Mouse (Mus musculus) frontal cortex, adult 2 months (tissue): Measurements from ENCODE around the gene Fam19a1. TPM values are rescaled to one million over a fixed set of nuclear protein-coding genes. Genes with fewer than 3 reads are reported as not detected.

Experiments used
- DNase-seq, 2 experiments: peaks; one replicate each; pipeline ENCODE4 v3.0.0; 2022; ENCODE audit warnings: low spot score in 1 of 2; ENCODE audit errors: extremely low spot score in 1 of 2
- polyA plus RNA-seq: library from polyadenylated mRNA; depleted of rRNA; stranded (reverse); fragments of >200 nt; gene quantifications from 2 replicates; pipeline ENCODE4 v1.2.3, GENCODE M21; 2012

Gene Fam19a1
- polyA plus RNA-seq, 1 experiment, result 16.8 TPM

DNA sequence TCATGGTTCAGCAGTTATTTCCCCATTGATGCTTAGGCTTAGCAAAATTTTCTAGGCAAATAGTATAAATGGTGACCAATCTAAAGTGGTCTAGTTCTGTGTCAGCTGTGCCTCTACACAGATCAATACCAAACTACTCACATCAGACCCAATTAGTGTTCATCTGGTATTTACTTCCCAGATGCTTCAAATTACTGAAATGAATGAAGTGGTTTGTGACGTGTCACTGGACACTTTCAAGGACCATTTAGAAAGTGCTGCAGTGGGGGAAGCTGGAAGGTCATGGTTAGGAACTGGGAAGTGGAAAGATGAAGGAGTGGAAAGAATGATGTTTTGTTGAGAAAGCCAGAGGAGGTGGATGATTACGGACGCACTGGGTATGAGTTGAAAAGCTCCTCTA lies 139.0 kb downstream of the Fam19a1 start:
- DNase-seq, result no peak

DNA sequence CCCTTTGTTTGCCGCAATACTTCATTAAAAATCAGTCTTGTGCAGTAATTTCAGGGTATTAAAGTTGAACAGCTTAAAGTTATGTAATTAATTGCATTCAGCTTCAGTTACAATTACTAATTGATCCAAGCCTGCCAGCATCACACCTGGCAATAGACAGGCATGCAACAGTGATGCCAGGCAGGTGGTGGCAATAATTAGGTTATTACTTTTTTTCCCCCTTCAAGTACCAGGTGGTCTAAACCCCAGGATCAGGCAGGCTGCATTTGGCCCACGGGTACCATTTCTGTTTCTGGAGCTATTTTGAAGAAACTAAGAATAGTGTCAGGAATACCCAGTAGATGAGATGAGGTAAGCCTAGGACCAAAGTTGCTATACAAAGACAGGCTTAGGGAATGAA lies 141.9 kb downstream of the Fam19a1 start:
- DNase-seq, result no peak

DNA sequence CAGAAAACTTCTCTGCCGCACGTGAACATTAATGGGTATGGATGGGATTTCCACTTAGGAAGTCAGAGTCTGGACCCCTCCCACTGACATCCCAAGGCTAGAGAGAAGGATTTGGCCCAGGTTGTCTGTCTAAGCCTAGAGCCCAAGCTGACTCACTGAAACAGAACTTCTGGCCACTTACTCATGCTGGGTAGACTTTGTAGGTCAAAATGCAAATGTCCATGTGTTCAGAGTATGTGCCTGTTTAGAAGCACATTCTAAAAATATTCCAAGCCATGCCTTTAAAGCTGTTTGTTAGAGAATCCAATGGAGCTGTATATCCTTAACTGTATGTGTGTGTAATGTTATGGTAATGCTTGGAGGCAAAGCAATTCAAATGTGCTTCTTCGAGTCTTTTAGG lies 145.7 kb downstream of the Fam19a1 start:
- DNase-seq, result peak; percentile 3 to 30

DNA sequence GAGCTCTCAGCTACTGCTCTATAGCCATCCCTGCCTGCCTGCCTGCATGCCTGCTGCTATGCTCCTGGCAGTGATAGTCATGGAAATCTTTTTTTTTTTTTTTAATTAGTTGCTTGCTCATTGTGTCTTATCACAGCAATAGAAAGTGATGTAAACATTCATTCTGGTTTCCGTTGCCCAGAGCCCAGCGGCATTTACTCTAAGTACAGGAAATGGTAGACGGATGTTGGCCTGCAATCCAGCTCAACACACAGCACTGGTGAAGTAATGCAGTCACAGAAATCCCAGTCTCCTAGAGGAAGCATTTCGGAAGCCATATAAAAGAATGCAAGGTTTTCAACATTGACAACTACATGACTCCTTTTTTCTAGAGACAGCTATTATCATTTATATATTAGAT lies 153.5 kb downstream of the Fam19a1 start:
- DNase-seq, result no peak

DNA sequence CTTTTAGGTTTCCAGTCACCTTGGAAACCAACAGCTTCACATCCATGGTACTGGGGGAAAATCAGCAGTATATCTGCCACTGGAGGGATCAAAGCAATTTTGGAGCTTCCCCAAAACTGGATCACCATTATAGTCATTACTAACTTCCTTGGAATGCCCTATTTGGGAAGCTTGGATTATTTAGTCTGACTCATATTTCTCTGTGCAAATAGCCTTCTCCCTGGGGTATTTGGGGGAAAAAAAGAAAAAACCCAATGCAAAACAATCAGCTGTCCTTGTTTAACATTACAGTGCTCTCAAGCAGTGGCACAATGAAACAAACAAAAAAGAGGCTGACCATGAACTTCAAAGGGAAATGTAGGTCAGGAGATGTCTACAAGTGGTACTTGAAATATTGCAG lies 155.8 kb downstream of the Fam19a1 start:
- DNase-seq, result no peak

DNA sequence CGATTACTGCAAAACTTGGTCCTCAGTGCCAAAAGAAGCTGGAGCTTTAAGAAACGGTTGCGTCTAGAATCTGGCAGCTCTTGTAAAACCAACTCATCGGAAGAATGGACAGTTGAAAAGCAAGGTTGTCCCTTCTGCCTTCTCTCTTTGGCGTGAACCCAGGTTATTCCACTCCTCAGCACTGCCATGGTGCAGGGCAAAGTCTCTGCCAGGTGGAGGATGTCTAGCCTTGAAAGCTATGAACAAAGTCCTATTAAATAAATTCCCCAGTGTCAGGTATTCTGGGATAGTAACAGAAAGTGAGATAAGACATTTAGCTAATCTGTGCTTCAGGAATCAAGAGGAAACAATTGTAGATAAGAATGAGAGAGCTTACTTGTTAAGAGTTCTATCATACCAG lies 157.5 kb downstream of the Fam19a1 start:
- no peak for DNase-seq

DNA sequence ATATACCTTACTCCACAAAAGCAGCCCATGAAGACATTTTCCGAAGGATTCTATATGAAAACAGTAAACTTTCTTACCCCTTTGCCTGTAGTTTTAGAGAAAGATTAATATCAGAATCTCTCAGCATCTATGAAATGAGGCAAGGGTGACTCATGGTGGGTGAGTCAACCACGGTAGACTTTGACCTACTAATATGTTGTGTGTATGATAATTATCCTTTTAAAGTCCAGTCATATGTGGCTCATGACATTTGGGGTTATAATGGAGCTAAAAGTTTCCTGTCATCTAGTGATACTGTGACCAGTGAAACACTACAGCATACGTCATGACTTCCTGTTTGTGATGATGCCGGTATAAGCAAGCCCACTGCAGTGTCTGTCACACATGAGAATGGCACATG lies 170.8 kb downstream of the Fam19a1 start:
- DNase-seq, result no peak

DNA sequence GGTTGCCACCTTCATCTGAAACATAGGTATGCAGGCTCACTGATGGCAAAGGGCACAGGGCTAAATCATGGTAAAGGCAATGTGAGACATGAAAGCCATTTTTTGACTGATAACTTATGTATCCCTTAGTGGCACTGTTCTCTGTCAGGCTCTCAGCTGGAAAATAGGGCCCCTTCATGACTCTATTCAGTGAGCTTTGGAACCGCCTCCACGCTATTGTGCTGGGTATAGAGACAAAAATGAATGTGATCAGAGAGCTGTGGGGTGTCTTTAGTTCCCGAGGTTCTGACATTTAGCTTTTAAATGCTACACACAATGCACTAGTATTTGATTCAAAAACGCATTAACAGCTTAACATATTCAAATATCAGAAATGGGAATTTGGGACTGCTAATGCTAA lies 171.6 kb downstream of the Fam19a1 start:
- no peak for DNase-seq

DNA sequence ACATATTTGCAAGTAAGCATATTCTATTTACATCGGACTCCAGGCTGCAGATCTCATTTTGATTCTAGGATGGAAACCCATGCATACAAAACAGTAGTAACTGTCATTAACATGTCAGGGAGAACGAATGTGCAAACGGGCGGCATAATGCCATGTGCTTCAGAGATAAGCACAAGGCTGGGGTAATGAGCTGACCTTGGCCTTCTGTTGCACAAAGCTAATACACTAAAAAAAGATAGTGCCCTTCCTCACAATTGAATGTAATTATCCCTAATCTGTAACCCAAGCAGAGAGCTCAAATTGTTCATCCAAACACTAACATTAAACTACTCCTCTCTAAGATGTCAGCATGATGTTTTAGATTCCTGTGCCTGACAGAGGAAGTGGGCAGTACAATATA lies 173.3 kb downstream of the Fam19a1 start:
- no peak for DNase-seq

DNA sequence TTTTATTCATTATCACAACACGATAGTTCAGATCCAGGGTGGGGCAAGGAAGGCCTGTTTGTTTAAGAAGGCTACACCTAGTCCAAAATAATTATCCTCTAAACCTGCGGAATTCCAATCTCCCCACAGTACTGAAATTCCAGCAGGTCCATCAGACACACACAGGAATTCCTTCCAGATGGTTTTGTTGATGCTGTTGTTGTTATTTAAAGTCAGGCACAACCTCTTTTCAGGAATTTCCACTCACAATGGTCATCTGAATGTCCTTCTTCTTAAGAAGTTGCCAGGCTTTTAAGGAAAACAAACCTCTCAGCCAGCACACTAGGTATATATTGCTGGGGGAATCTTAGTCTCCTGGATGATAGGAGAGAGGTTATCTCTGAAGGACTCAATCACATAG lies 174.4 kb downstream of the Fam19a1 start:
- DNase-seq, result no peak

DNA sequence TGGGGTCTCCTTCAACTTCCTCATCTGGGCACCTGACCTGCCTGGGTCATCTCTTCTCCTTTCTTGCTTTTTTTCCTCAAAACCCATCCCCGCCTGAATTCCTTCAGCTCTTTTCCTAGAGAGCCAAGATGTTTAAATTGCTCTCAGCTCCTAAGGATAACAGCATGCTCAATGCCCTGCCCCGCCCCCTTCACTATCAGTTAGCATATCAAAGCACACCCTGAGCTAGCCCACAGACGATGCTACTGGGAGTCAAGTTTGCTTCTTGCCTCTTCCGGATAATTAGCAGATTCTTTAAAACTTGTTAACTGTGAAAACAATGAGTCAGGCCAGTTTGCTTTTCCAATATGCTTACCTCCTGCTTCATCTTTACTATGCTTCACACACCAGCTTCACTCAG lies 176.7 kb downstream of the Fam19a1 start:
- DNase-seq, result no peak

DNA sequence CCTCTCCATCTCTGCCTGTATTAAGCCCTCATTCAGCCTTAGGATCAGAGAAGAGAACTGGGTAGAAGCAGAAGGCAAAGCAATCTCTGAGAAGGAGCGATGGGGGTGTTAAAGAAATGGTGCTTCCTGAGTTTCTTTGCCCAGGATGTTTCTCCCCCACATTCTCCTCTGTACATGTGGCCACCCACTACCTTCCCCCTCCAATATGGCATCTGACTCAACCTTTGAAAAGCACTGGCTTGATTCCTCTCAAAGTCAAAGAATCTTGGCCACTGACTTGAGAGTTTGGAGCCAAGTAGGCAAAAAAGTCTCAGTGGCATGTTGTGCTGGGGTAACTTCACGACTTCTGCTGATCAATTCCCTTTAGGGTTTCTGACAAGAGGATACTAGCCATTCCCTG lies 234.5 kb downstream of the Fam19a1 start:
- DNase-seq, result peak in 1 of 2 experiments; percentile 48

DNA sequence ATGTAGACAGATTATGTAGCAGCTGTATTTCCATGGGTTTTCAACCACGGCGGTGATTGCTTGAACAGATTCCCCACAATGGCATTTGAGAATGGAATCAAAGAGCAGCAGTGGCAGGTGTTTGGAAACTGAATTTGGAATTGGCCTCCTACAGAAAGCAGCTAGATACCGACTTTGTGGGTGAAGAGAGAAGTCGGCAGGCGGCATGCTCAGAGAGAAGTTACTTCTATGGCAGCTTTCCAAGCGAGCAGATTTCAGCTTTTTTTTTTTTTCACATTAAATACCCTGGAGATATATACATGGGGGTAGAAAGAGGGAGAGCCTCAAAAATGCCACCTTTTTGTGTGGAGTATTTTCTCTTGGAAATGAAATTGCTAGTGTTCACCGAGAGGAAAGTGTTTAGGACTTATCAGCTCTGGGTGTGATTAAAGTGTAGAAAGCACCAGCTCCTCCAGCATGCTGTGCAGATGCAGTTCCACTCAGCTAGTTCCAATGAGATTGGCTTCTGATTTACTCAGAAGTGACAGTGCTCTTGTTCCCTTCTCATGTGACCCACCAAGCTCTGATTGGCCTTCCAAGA lies 236.6 kb downstream of the Fam19a1 start:
- DNase-seq, result peak; percentile 80 to 87

DNA sequence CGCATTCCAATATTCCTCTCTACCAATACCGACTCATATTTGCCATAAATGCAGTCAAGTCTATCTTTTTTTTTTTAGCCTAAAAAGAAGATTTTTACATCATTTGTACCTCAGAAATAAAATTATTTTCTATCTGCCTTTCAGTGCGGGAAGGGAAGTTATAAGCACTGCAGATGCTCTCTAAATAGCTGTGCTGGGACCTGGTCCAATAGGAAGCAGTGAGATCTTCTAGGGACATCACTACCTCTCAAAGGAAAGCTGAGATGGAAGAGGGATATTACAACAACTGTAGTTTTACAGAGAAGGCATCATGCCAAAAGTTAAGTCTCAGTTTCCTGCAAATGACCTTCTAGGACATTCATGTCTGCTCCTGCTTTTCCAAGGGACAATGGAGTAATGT lies 256.6 kb downstream of the Fam19a1 start:
- no peak for DNase-seq

DNA sequence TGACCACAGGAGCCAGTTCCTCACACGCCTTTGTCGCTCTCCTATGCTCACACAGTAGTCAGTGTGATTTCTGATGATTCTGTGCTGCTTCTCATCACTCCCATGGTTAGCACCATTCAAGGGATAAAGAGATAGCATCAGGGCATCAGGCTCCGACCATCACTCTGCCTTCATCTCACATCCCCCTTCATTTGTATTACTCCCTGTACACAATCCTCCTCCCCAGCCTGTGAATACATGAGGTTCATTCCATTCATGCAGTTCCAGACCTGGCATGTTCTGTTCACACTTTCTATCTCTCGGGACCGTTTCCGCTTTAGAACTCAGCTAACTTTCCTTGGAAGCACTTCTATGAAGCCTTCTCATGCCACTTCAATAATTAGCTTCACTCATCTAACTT lies 259.9 kb downstream of the Fam19a1 start:
- no peak for DNase-seq

DNA sequence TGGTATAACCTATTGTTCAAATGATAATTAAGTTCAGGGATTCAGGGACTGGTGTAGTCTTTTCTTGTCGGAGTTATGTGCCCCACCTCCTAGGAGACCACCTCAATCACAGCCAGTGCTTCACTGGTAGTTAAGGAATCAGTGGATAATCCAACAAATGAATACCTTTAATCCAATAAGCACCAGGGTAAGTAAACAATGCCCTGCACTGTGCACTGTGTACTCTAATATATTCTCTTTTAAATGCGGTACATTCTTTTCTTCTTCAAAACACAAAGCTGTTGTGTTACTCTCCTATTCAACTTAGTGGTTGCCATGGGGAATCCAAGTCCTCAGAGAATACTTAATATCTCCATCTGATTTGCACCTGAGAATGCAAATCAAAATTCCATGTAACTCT lies 260.3 kb downstream of the Fam19a1 start:
- DNase-seq, result no peak

DNA sequence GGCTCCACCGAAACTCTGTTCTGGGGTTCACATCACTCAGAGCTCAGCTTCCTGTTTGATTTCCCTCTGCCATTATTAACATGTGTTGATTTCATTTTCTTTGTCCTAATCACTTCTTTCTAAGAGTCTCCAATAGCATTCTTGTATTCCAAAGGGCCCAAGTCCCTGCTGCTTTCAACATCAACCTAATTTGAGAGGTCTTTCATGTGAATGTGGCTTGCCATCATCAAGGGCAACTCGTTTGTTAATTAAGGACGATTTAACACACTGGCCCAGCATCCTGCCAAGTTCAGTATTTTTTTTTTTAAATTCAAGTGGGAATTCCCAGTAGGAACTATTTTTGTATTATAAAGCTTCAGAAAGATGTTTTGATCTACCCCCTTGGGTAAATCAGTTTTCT lies 263.8 kb downstream of the Fam19a1 start:
- no peak for DNase-seq

DNA sequence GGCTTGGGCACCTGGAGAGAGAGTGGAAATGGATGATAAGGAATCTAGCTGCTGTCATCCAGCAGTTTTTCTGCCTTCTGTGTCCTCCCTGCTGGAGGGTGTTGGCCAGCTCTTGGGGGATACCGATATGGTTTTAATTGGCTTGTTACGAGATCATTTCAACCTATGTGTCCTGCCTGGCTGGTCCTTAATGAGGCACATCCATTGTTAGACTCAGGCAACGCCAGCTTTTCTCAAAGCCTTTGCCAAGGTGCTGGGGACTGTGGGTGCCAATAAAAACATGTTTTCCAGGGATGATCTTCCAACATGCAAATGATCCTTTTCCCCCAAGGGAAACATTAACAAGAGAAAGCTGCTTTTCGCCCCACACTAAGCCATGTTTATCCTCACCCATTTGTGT lies 266.3 kb downstream of the Fam19a1 start:
- DNase-seq, result no peak

DNA sequence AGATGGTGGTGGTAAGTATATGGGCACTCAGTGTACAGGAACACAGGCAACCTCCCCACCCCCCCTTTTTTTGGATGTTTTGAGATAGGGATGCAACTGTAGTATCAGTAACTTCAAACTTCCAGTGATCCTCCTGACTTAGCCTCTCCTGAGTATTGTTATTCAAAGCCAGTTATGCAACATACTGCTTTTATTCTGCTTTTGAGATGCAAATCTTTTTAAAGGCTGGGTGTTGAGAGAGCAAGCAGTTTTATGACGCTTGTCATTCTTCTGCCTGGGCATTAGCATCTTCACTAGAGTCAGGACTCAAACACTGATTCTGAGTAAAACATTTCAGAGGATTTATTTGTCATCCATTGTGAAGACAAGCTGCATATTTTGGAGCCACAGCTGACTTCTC lies 271.5 kb downstream of the Fam19a1 start:
- no peak for DNase-seq

DNA sequence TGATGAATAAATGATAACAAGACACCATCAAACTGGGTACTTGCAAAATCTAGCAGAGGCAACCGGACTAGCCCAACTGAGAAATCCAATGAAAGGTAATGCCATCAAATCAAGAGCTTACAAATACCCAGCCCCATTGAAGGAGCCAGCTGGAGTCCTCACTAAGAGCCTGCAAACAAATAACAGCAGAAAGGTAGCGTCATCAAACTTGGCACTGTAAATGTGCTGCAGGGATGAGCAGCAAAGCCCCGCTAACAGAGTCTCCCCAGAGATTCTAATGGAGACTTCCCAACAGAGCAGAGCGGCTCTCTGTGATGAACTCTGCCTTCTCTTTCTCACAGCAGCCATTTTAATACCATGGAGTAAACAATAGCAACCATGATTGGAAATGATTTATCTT lies 305.9 kb downstream of the Fam19a1 start:
- DNase-seq, result no peak

DNA sequence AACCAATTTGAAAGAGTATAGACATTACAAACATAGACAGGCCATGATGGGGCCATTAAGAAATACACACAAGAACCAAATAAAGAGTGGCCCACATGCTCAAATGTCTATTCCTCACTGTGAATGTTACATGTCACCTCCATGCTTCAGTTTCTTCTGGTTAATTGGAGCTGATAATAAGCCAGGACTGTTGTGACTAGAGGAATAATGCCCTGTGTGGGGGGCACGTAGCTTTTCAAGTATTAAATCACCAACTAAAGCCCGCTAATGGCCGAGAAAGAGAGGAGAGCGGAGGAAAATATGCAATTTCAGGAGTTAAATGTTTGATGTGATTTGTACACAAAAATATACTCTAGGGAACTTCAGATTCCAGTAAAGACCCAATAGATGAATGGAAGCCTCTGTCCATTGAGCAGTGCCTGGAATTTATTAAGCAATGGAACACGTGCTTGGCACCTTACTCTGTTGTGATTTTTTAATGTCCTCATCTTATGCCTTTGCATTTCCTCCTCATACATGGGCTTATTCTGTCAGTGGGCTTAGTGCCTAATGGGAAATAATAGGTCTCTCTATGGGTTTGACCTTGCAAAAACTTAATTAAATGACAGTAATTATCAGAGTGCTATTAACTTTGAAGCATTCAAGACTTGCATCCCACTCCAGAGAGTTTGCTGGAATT lies 306.9 kb downstream of the Fam19a1 start:
- no peak for DNase-seq

DNA sequence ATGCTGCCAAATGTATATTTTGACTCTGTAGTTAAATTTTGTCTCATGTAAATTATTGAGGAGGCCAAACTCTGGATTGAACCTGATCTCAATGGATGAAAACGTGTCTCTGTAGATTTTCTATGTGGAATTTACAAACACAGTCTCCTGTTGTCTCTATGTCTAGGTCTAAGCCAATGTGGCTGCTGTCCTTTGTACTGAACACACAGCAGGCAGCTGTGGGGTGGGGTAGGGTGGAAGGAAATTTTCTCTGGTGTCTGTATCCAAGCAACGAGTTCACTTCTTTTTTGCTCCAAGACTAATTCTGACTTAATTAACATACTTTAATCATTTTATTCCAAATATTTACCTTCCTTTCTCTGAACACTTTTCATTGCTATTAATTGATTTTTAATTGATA lies 307.6 kb downstream of the Fam19a1 start:
- no peak for DNase-seq

DNA sequence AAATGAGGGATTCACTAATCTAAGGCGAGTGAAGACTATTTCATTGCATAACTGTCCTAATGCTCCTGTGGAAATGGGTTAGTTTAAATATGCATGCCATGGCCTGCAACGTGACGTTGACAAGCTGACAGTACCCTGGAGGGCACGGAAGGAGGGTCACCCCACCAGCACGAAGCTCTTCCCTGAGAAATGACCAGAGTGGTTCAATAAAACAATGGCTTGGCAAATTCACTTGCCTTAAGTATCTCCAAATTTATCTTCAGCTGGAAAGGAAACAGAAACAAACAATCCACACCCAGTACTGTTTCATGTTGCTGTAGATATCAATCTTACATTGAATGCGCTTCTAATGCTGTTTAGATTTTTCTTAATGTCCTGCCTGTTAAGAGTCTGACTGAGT lies 316.4 kb downstream of the Fam19a1 start:
- DNase-seq, result no peak
